Mouse (Mus musculus) brain, embryonic 14.5 days (tissue): ENCODE data around the gene Sh2b2.

Experiments
- CTCF ChIP-seq: fragments of 200-500 bp; IDR thresholded peaks from 2 replicates; pipeline ENCODE4 v1.5.1; 2012; ENCODE audit warnings: inconsistent platforms, mild to moderate bottlenecking, moderate library complexity, borderline replicate concordance; ENCODE audit not compliant: insufficient read depth, insufficient read length; ENCODE audit errors: extremely low read depth
- POLR2A ChIP-seq: fragments of 200-500 bp; IDR thresholded peaks from 2 replicates; pipeline ENCODE4 v1.6.1; 2012; ENCODE audit warnings: mild to moderate bottlenecking, inconsistent platforms, borderline replicate concordance; ENCODE audit not compliant: poor library complexity, insufficient read depth, insufficient read length, severe bottlenecking; ENCODE audit errors: extremely low read depth

GRCm38 (mm10) chr5:136240381-136240780, 6.0 kb downstream of the Sh2b2 start:
- TF ChIP-seq CTCF (no peak), POLR2A (no peak)
